Mouse (Mus musculus): ENCODE data around the gene Hormad2.
A peak's percentile ranks its signal among the peaks of the same experiment; 100 is the strongest.

Gene Hormad2

GRCm38 (mm10) chr11:4440978-4441377, at the start of gene Hormad2:
Gene Hormad2, minus strand, starts transcription at chr11:4441105.
- DNase-seq (ENCODE audit: low spot score in 2 of 2) = no peak

GRCm38 (mm10) chr11:4489207-4489606, 48.3 kb upstream of the Hormad2 start:
- no peak for DNase-seq (ENCODE audit: low spot score in 2 of 2)

- DNase-seq (ENCODE audit: low spot score in 2 of 2) = no peak
These were observed 47.9 kb upstream of the Hormad2 start for GRCm38 (mm10) chr11:4488798-4489197.

- DNase-seq (ENCODE audit: low spot score in 2 of 2) = no peak
These were observed 47.5 kb upstream of the Hormad2 start for GRCm38 (mm10) chr11:4488367-4488766.

GRCm38 (mm10) chr11:4487401-4487965, 46.6 kb upstream of the Hormad2 start:
- peak in 1 of 2 experiments; percentile 18 for DNase-seq (ENCODE audit: low spot score in 2 of 2)

- no peak for DNase-seq (ENCODE audit: low spot score in 2 of 2)
These were observed 43.6 kb upstream of the Hormad2 start for GRCm38 (mm10) chr11:4484541-4484940.

- DNase-seq (ENCODE audit: low spot score in 2 of 2) = no peak
These were observed 41.7 kb upstream of the Hormad2 start for GRCm38 (mm10) chr11:4482641-4483040.

GRCm38 (mm10) chr11:4476184-4476697, 35.3 kb upstream of the Hormad2 start:
- no peak for DNase-seq (ENCODE audit: low spot score in 2 of 2)

- DNase-seq (ENCODE audit: low spot score in 2 of 2) = no peak
These were observed 31.7 kb upstream of the Hormad2 start for GRCm38 (mm10) chr11:4472464-4473179.

- DNase-seq (ENCODE audit: low spot score in 2 of 2) = no peak
These were observed 30.8 kb upstream of the Hormad2 start for GRCm38 (mm10) chr11:4471734-4472133.

- no peak for DNase-seq (ENCODE audit: low spot score in 2 of 2)
These were observed 30.3 kb upstream of the Hormad2 start for GRCm38 (mm10) chr11:4471251-4471650.

- no peak for DNase-seq (ENCODE audit: low spot score in 2 of 2)
These were observed 28.2 kb upstream of the Hormad2 start for GRCm38 (mm10) chr11:4469091-4469490.

- no peak for DNase-seq (ENCODE audit: low spot score in 2 of 2)
These were observed 26.5 kb upstream of the Hormad2 start for GRCm38 (mm10) chr11:4467436-4467835.

GRCm38 (mm10) chr11:4466191-4466590, 25.3 kb upstream of the Hormad2 start:
- peak in 1 of 2 experiments; percentile 6 for DNase-seq (ENCODE audit: low spot score in 2 of 2)

- no peak for DNase-seq (ENCODE audit: low spot score in 2 of 2)
These were observed 23.7 kb upstream of the Hormad2 start for GRCm38 (mm10) chr11:4464616-4465015.

- no peak for DNase-seq (ENCODE audit: low spot score in 2 of 2)
These were observed 23.3 kb upstream of the Hormad2 start for GRCm38 (mm10) chr11:4464186-4464585.

GRCm38 (mm10) chr11:4462868-4463267, 22.0 kb upstream of the Hormad2 start:
- DNase-seq (ENCODE audit: low spot score in 2 of 2) = no peak

GRCm38 (mm10) chr11:4461154-4461553, 20.2 kb upstream of the Hormad2 start:
- no peak for DNase-seq (ENCODE audit: low spot score in 2 of 2)

GRCm38 (mm10) chr11:4460615-4461014, 19.7 kb upstream of the Hormad2 start:
- no peak for DNase-seq (ENCODE audit: low spot score in 2 of 2)

GRCm38 (mm10) chr11:4454895-4455535, 14.1 kb upstream of the Hormad2 start:
- DNase-seq (ENCODE audit: low spot score in 2 of 2) = no peak

- no peak for DNase-seq (ENCODE audit: low spot score in 2 of 2)
These were observed 11.7 kb upstream of the Hormad2 start for GRCm38 (mm10) chr11:4452467-4453184.

GRCm38 (mm10) chr11:4451116-4451515, 10.2 kb upstream of the Hormad2 start:
- DNase-seq (ENCODE audit: low spot score in 2 of 2) = peak in 1 of 2 experiments; percentile 8

Measured in heart, adult 9 months (tissue).